ENCODE assay signal across 1 mouse cellular context in the genomic region with DNA sequence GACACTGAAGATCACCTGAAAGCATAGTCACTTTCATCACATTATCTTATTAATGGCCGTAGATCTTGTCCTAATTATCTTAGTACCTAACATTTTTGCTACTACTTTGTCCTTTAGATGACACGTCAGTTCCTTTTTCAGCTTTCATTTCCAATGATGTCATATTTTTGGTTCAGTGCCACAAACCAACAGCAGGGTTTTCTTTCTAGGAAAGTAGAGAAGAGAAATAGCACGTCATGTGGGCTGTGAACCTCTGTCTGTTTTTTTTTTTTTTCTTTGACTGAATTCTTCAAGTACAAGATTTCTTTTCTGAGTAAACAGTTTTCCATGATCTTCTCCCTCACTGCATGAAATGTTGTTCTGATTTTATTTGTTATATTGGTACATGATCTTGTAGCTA.
TF ChIP-seq lines count a peak whose summit lies in the region.

No protein-coding gene starts in this region.

TF ChIP-seq in CH12.LX, 34 proteins besides CTCF, POLR2A, EP300 and RAD21 (continued from another document):
- TF ChIP-seq USF1 (IDR thresholded peaks at IDR 0.05; ENCODE audit: low read depth, low read length) (no peak), ZNF384 (IDR thresholded peaks at IDR 0.05; ENCODE audit: low read depth, low read length) (peak; percentile 73; the same call in 1 of the 2 replicates), MAX (IDR thresholded peaks at IDR 0.05; ENCODE audit: low read length) (no peak)
